Mouse (Mus musculus): Measurements from ENCODE around the gene Gamt.

GRCm38 (mm10) chr10:80281304-80281703, 20.5 kb upstream of the Gamt start:
- no peak for TF ChIP-seq CTCF (IDR thresholded peaks at IDR 0.05; ENCODE audit: control insufficient read depth, insufficient read depth, insufficient read length)
- no peak for TF ChIP-seq MAX (IDR thresholded peaks at IDR 0.05)
- TF ChIP-seq CEBPB (IDR thresholded peaks at IDR 0.05; ENCODE audit: low read depth), result no peak
- TF ChIP-seq USF1 (IDR thresholded peaks at IDR 0.05; ENCODE audit: low read depth), result no peak
